Mouse (Mus musculus): ENCODE measurements around the gene Sel1l3.

The Sel1l3 gene

DNA sequence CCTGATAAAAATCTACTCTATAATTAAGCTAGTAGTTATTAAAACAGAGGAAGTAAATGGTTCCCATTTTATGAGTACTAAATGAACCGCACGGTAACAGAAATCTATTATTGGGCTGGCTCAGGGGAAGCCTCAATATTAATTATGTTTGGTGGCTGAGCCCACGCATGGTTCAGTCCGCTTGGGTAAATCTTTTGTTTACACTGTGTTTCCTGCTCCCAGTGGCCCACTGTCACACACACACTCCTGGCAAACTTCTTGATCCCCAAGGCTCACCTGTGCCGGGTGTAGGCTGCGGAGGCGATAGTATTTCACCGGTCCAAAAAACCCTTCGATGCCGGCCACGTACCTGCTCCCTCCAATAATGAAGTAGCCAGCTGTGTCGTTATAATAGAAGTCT is 39.3 kb downstream of the Sel1l3 start:
- DNase-seq (ENCODE audit: low read depth) = no peak

DNA sequence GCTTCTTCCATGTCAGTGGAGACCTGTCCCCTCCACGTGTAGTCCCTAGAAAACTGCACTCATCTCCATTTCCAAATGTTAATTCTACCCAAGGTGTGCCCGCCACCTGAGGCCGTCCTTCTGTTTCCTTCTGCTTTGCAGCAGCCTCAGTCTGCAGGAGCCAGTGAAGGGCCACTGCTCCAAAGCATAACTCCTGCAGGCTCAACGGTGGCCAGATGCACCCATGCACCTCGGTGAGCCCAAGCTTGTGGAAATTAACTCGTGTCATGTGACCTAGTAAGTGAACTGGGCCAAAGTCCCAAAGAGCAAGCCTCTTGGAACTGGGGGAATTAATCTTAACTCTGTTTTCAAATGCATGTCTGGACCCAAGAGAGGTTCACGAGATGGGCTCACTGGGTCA is 40.8 kb downstream of the Sel1l3 start:
- no peak for DNase-seq (ENCODE audit: low read depth)

DNA sequence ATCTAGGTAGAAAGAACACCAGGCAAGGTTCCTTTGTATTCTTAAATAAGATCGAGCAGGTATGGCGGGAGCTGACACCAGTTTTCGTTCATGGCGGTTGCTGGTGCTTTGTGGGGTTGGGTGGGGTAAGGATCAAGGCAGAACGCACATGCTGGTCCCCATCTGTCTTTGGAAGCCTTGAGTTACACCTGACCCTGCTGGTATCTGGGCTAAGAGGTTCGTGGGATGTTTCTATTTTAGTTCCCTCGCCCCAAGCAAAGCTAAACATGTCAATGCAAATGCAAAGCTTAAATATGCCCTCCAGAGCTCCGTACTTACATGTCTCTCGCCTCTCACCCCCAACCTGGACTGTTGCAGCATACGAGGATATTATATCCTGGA is 41.5 kb downstream of the Sel1l3 start:
- no peak for DNase-seq (ENCODE audit: low read depth)

DNA sequence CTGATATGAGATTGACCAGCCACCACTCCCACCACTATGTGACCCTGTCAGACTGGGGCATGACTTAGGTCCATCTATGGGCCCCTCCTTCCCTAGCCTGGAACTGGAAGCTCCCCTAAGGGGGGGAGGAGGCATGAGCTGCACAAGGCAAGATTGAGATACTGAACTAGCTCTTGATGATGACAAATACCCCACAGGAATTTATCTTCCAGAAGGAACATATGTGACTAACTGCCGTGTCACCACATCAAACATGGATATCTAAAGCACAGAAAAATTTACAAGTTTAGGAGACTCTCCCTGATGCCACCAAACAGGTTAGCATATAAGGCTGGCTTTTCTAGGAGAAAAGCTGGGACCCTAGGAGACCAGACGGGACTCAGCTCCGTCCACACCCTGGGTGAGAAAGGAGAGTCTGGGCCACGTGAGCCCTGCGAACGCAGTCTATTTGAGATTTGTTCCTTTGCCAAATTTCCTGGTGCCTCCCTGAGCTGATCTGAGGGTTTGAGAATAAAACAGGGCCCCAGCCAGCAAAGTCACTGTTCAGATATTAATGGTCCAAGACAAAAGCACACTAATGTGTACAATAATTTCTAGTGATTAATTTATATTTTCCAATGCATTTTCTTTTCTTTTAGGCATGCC is 42.0 kb downstream of the Sel1l3 start:
- DNase-seq (ENCODE audit: low read depth) = no peak

DNA sequence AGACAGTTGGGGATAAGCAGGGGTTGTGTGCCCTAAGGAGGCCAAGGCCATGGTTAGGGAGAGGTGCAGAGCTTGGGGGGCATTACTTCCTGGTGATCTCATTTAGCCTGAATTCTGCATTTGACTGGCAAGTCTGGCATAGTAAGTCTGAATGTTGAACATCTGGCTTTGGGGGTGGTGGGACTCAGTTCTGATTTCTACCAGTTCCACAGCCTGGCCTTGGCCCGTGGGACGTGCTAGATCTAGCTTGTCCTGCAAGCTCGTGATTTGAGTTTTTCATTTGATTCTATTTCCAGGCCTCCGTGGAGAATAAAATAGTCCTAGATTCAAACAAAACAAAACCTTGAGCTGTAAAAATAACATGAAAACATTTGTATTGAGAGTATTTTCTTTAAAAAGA is 46.2 kb downstream of the Sel1l3 start:
- no peak for DNase-seq (ENCODE audit: low read depth)

DNA sequence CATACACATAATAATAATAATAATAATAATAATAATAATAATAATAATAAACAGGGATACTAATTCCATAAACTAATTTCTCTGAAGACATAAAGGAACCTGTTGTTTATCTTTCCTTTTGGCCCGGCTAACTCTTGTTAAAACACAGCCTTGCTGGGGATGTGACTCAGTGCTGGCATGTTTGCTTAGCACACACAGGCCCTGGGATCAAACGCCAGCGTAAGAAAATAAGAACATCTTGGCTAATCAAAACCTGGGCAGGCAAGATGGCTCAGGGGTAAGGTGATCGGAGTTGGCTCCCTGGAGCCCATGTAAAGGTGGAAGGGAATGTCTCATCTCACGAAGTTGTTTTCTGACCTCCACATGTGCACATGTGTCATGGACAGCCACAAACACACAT is 48.1 kb downstream of the Sel1l3 start:
- DNase-seq (ENCODE audit: low read depth) = no peak

DNA sequence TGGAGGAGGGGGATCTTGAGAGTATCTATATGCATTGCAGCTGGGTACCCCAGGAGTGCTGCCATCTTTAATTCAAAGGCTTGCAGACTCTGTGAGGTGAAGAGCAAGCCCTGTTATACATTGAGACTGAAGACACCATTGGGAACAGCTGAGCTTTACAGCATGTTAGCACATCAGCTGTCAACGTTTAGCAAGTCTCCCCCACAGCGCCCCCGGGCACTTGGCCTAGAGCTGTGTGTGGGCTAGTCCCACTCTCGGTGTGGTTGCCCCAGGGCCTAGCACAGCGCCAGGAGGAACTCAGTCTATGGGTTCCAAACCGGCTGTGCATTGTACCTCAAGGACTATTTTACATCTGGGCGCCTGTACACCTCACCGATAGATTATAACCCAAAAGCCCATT is 51.3 kb downstream of the Sel1l3 start:
- no peak for DNase-seq (ENCODE audit: low read depth)

DNA sequence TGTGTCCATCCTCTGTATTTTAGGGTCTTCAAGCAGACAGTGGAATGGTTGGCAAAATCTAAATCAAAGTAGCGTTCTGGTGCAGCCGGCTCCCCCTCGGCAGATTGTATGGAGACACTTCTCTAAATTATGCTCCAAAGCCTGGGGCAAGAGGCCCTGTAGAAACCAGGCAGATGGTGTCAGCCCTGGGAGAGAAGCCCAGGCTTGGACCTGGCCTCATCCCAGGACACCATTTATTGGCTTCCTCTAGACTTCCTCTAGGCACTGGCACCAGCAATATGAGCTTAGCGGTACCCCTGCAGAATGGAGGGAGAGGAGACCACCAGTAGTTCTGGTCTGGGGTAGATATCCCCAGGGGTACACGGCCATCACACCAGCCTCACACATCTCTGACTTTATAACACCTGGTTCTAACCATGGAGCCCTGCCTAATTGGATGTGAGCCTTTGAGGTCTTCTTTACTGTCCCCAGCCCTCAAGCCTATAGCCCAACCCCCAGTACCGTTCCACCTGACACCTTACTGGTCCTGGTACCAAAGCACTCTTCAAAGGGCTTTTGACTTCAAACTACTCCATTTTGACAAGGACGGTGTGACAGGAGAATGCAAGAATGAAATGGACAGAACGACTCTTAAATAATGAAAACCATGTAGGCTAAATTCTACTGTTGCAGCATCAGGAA is 52.1 kb downstream of the Sel1l3 start:
- no peak for DNase-seq (ENCODE audit: low read depth)

DNA sequence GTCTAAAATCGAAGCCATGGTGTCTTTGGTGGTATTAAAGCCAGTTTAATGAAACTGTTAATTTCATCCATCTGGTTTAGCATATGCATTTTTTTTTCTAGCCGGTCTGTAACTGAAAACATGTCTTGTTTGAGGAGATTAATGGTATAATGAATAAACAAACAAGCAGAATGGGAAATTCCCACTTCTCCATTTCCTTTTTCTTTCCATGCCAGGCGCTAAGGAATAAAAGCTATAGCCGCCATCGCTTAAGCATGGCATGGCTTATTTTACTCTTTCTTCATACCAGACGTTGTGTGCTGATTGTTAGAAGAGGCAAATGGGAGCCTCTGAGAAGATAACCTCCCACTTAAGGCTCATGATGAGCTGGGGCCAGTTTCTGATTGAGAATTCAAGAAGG is 53.5 kb downstream of the Sel1l3 start:
- no peak for DNase-seq (ENCODE audit: low read depth)

DNA sequence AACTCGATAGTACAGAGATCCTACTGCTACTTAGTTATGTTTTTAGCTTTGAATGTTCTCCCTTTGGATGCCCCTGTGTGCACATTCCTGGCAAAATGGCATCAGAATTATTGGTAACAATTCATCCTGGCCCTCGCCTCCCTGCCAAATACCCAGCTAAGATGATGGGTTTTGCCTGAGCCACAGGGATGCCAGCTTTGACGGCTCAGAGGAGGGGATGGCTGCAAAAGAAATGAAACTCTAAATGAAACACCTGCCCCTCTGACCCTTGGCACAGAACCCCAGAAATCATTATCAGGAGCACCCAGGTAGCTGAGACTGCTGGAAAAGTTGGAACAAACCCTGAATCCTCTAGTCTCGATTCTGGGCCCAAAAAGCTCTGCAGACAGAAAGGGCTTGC is 54.1 kb downstream of the Sel1l3 start:
- DNase-seq (ENCODE audit: low read depth) = no peak

DNA sequence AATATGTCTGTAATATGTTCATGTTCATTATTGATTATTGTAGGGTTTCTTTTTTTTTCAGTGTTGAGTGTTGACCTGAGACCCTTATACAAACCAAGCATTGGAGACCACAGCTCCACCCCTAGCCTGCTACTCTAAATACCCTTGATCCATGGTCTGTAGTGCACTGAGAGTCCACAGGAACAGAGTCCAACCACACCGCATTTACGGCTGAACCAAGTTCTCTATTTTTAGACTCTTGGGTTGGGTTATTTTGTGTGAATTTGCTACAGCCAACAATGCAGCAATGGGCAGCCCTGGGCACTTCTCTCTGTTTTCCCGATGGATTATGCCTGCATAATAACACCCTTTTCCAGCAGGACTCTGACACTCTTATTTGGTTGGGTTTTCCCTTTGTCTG is 54.6 kb downstream of the Sel1l3 start:
- DNase-seq (ENCODE audit: low read depth) = no peak

DNA sequence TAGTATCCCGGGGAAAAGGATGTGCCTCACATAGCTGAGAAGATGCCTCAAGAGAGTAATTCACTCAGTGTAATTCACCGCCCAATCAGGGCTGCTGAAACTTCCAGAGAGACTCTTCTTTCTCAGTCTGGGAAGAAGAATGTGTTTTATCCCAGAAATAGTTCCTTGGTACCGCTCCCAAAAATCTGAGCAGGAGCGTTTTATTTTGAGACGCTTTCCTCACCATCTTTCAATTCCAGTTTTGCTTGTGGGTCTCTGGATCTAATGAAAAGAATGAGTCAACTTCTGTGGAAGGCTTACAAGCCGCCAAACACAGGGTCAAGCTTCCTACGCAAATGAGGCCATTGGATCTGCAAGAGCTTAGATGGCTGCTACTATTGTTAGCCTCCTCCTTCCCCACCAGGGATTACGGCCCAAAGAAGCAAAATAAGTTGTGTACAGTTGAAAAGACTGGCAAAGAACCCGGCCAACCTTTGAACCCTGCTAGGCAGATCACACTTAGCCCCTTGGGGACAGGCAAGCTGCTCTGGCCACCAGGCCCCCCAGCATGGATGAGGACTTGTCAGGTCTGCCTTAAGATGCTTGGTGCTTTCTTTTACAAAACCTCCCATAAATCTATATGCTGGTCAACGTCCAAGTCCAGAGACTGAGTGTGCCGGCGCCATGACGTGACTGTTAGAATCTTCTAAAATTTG is 57.6 kb downstream of the Sel1l3 start:
- no peak for DNase-seq (ENCODE audit: low read depth)

DNA sequence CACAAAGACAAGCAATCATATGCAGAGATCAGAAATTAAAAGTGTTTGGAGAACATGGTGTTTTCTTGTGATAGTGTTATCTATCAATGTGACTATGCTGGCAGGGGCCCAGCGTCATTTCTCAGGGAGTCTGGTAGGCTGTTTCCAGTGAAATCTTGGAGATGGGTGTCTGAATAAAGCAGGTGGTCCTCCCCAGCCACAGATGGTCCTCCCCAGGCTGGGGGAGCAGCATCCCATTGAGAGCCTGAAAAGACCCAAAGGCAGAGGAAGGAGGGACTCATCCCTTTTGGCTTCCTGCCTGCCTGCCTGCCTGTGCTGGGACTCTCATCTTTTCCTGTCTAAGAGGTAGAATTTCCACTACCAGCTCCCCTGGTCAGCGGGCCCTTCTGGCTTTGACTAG is 59.2 kb downstream of the Sel1l3 start:
- DNase-seq (ENCODE audit: low read depth) = no peak

DNA sequence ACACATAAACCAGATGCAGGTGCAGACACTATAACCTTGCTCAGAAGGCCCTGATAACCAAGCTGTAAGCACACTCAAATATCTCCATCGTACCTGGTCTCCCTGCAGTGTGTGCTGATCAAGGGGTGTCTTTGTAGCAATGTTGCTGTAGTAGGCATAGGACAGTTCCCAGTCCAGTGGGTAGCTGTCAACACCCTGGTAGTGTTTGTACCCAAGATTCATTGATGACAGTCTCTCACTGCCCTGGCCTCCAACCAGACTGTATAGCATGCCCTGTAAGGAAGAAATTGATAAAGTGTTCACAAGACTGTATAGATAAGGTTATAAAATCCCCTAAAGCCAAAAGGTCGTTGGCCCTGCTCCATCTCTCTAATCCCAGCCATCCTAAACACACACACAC is 59.6 kb downstream of the Sel1l3 start:
- DNase-seq (ENCODE audit: low read depth) = no peak

DNA sequence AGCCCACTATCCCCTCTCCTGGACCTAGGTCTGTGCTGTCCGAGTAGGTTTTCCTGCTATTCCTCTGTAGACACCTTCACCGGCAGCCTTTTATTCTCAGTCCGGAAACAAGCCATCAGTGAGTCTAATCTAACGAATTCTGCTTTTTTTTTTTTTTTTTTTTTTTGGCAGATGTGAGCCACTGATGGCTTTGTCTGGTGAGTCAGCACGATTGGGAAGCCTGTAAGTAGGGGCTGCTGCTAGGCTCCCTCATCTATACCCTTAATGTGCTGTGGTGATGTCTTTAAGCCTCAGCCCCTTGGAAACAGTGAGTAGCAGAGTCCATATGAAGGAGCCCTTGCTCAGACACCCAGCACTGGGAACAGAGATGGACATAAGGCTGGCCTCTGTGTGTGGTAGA is 60.6 kb downstream of the Sel1l3 start:
- no peak for DNase-seq (ENCODE audit: low read depth)

DNA sequence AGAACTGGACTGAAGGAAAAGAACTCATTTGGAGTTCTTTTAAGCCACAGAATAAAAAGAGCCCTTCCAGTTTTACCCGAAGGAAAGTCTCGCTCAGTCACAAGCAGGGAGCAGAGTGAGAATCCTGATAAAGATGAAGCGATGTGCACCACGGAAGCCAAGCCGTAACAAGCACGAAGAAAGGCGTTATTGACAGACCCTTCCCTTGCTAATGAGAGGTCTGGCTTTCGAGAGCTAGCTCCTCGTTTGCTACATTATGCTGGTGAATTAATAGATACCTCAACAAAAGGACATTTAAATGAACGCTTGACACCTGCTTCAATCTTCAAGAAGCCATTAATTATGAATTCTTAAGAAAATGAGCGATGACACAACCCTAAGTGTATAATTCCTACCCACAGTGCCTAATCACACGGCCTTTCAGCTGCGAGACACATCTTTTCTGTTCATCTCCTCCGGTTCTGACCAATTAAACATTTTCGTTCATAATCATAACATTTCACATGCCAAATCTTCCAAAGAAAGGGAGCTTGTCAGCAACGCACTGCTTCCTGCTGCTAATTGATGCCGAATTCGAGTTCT is 62.3 kb downstream of the Sel1l3 start:
- no peak for DNase-seq (ENCODE audit: low read depth)

DNA sequence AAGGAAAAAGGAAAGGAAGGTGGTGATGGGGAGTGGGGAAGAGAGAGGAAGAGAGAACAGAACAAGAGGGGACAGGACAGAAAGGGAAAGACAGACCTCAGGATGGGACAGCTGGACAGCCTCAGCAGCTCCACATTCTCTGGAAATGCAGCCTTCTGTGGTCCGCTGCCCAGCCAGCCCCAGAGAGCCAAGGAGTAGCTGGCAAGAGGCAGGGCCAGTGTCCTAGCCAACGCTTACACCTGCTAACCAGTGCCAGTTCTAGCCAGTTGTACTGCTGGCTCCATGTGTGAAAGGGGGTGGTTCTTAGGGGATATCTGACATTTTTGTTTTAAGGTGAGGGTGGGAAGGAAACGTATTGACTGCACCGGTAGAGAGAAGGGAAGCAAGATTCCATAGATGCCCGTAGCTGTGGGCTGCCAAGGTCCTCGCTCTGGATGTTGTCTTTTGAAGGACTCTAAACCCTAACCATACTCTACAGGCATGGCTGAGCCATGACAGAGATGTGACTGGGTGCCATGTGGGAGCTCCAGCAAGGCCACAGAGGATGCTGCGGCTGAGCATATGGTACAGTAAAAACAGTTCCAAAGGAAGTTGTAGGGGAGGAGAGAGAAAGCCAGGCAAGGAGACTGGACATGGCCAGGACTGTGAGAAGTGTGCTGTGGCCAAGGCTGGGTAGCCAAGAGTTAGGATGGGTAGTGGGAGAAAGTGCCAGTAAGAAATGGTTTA is 64.6 kb downstream of the Sel1l3 start:
- no peak for DNase-seq (ENCODE audit: low read depth)

DNA sequence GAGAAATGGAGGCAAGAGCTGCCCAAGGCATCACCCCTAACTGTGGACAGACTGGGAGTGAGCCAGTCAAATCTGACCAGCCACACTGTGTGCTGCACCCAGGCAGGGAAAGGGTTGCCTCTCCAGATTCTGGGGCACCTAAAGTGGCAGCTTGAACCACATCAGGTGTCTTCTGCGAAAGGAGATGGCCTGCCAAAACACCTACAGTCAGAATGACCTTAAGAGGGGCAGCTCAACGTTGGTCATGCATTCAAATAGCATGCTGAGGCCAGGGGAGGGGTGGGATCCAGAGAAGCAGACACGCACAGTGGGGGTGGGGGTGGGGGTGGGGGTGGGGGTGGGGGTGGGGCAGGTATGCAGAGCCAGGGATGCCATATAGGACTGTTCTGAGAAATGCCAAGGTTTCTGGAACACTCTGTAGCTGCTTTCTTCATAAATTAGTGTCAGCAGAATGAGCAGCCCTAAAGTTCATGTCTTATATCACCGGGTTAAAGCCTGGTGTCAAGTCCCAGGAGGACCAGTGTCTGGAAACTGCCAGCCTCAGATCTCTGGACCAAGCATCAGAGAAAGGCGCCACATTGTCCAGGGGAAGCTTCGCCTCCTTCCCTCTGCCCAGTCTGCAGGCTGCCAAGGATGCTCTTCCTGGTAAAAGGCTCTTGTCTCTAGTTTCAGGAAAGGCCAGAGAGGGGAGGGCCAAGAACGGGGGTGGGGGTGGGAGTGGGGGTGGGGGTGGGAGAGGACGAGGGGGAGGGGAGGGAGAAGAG is 65.4 kb downstream of the Sel1l3 start:
- no peak for DNase-seq (ENCODE audit: low read depth)

DNA sequence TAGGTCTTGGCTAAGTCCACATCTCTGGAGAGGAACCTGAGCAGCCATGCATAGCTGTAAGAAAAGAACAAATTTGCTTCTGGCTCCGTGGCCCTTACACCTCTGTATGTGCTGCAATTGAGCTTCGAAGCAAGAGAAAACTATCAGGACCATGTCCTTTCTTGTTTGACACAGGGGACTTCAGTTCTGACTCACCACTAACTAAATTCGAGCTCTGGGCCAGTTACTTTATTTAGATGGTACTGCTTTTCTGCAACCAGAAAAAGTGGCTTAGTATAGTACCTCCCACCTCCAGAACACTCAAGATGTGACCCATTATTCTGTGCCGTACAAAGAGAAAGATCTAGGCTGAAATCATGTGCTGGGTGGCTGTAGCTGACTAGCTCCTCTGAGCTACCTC is 66.3 kb downstream of the Sel1l3 start:
- no peak for DNase-seq (ENCODE audit: low read depth)

DNA sequence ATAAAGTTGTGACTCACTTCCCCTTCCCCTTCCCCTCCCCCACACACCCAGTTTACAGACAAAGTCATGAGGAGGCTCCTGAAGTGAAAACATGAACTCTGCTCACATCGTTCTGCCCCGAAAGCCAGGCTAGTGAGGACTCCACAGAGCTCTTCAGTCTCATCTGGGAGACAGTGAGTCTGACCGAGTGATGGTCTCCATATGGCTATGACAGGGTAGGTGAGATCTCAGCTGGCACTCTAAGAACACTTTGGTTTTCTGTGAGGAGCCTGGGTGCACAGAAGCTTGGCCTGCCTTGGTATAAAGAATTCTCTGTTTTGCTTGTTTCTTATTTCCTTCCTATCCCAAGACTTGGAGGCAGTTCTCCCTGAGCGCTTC is 67.1 kb downstream of the Sel1l3 start:
- DNase-seq (ENCODE audit: low read depth) = no peak

DNA sequence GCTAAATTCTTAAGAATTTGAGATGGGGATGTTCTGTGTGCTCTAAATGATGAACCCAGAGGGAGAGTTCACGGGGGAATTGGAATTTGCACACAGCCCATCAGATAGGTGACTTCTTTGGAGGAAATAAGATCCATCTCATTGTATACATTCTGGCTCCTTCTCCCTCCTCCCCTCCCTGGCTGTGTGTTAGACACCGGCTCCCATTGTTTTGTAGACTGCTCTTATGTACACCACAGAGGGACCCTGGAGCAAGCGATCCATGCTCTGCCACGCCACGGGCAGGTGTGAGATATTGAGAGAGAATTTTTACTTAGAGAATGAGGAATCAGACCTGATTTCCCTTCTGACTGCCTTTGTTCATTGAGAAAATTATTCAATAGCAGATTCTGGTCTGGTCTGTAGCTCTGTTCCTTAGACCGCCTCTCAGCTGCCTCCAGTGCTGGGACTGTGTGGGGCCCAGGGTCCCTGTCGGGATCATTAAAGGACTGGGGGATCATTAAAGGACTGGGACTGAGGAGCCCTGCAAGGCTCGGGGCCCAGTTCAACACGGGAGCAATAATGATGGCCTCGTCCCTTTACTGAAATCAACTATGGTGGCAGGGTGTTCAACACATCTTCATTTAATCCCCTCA is 67.6 kb downstream of the Sel1l3 start:
- DNase-seq (ENCODE audit: low read depth) = no peak

Measured in c-Kit-positive CD71-positive TER-119-negative erythroid progenitor cells, embryonic 14.5 days (primary cell).